Mouse (Mus musculus): ENCODE results near the gene D930048N14Rik. TPM values are rescaled to one million over a fixed set of nuclear protein-coding genes. Genes with fewer than 3 reads are reported as not detected.
A peak's percentile ranks its signal among the peaks of the same experiment; 100 is the strongest.
"Not testable (repeated sequence)": the region's sequence is repeated elsewhere in the genome, so short reads cannot be mapped to it uniquely, and the experiment has no call there.

Gene D930048N14Rik
- polyA plus RNA-seq, 1 experiment from 2014 or later, result 0.44 TPM

DNA sequence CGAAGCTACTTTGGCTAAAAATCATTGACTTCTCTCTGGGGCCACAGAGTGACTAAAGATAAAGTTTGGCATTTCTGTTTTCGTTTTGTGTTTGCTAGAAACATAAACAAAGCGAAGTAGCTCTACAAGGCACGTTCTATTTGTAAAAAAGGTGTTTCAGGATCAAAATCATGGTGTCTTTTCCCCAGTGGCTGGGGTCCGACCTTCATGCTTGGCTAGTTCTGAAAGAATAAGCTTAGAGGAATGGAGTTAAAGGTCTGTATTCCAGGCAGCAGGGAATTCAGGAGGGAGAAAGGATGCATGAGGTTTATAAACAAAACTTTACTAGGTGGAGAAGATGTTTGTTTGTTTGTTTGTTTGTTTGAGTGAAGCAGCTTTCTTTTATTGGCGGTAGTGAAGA, 38.6 kb downstream of the D930048N14Rik start:
- H3K9ac ChIP-seq (ENCODE audit: low read length), result peak overlapping the region; percentile 69
- H3K36me3 ChIP-seq (ENCODE audit: control insufficient read depth, insufficient read depth, low read length), result peaks cover 11% of the 10 kb centered on the region; the same call in 1 of the 2 replicates
- peak overlapping the region; percentile 66 for H3K4me3 ChIP-seq (ENCODE audit: low read depth, low read length)
- H3K4me2 ChIP-seq (ENCODE audit: low read length), result peak overlapping the region; percentile 53
- H3K4me1 ChIP-seq (ENCODE audit: control insufficient read depth, insufficient read depth, low read length), result peaks cover 6% of the 10 kb centered on the region
- 22% methylated on average over 6 of the region's 6 CpGs for WGBS
- ATAC-seq, result no peak
- no peak for DNase-seq (ENCODE audit: low spot score)
- H3K27ac ChIP-seq (ENCODE audit: low read depth, low read length), result peak overlapping the region; percentile 98
- H3K27me3 ChIP-seq (replicated peaks; ENCODE audit: control insufficient read depth, insufficient read depth, low read length), result no peaks in the 10 kb centered on the region
- H3K9me3 ChIP-seq (replicated peaks; ENCODE audit: control insufficient read depth, low read length), result no peaks in the 10 kb centered on the region

DNA sequence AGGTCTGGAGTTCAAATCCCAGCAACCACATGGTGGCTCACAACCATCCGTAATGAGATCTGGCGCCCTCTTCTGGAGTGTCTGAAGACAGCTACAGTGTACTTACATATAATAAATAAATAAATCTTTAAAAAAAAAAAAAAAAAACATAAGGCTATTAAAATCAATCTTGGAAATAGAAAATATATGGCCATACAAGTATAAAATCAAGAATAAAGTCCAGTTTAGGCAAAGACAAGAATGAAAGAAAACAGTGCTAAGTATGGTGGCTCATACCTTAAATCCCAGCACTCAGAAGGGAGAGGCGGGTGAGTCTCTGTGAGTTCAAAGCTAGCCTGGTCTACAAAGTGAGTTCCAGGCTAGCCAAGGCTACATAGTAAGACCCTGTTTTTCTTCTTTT, 39.8 kb downstream of the D930048N14Rik start:
- not testable (repeated sequence) for ATAC-seq; H3K36me3 ChIP-seq (ENCODE audit: control insufficient read depth, insufficient read depth, low read length); H3K9me3 ChIP-seq (replicated peaks; ENCODE audit: control insufficient read depth, low read length); H3K4me2 ChIP-seq (ENCODE audit: low read length); DNase-seq (ENCODE audit: low spot score); H3K4me3 ChIP-seq (ENCODE audit: low read depth, low read length); H3K27ac ChIP-seq (ENCODE audit: low read depth, low read length); H3K27me3 ChIP-seq (replicated peaks; ENCODE audit: control insufficient read depth, insufficient read depth, low read length); H3K4me1 ChIP-seq (ENCODE audit: control insufficient read depth, insufficient read depth, low read length); H3K9ac ChIP-seq (ENCODE audit: low read length)
- WGBS, result 93% methylated on average over 1 of the region's 3 CpGs

- Histone ChIP-seq H3K9ac (ENCODE audit: low read length) (no peak overlapping the region), H3K4me1 (ENCODE audit: control insufficient read depth, insufficient read depth, low read length) (no peaks in the 10 kb centered on the region), H3K4me3 (ENCODE audit: low read depth, low read length) (no peak overlapping the region), H3K4me2 (ENCODE audit: low read length) (no peak overlapping the region), H3K27me3 (replicated peaks; ENCODE audit: control insufficient read depth, insufficient read depth, low read length) (no peaks in the 10 kb centered on the region), H3K27ac (ENCODE audit: low read depth, low read length) (no peak overlapping the region), H3K36me3 (ENCODE audit: control insufficient read depth, insufficient read depth, low read length) (peaks cover 36% of the 10 kb centered on the region), H3K9me3 (replicated peaks; ENCODE audit: control insufficient read depth, low read length) (no peaks in the 10 kb centered on the region)
- DNase-seq (ENCODE audit: low spot score) (no peak), ATAC-seq (no peak)
- 96% methylated on average over 3 of the region's 3 CpGs for WGBS
Observed at GRCm38 (mm10) chr11:51694984-51695383, 44.2 kb downstream of the D930048N14Rik start.

DNA sequence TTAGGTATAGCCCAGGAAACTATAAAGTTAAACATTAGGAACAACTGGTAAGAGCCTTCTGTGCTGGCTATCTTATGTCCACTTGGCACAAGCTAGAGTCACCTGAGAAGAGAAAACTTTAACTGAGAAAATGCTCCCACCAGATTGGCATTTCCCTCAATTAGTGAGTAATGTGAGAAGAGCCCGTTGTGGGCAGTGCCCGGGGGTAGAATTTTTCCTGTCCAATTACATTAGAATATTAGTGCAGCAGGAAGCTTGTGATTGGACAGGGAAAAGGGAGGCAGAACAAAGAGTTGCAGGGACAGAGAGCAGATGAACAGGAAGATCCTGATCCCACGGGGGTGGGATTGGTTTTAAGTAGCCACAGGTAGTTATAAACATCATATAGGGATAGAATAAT, 52.1 kb downstream of the D930048N14Rik start:
- no peaks in the 10 kb centered on the region for H3K27me3 ChIP-seq (replicated peaks; ENCODE audit: control insufficient read depth, insufficient read depth, low read length)
- no peak overlapping the region for H3K4me3 ChIP-seq (ENCODE audit: low read depth, low read length)
- H3K4me2 ChIP-seq (ENCODE audit: low read length), result no peak overlapping the region
- H3K36me3 ChIP-seq (ENCODE audit: control insufficient read depth, insufficient read depth, low read length), result peaks cover 85% of the 10 kb centered on the region
- WGBS, result 62% methylated on average over 3 of the region's 3 CpGs
- no peaks in the 10 kb centered on the region for H3K4me1 ChIP-seq (ENCODE audit: control insufficient read depth, insufficient read depth, low read length)
- H3K9ac ChIP-seq (ENCODE audit: low read length), result no peak overlapping the region
- DNase-seq (ENCODE audit: low spot score) (no peak), ATAC-seq (no peak)
- no peaks in the 10 kb centered on the region for H3K9me3 ChIP-seq (replicated peaks; ENCODE audit: control insufficient read depth, low read length)
- H3K27ac ChIP-seq (ENCODE audit: low read depth, low read length), result no peak overlapping the region

- H3K4me1 ChIP-seq (ENCODE audit: control insufficient read depth, insufficient read depth, low read length), result no peaks in the 10 kb centered on the region
- H3K27me3 ChIP-seq (replicated peaks; ENCODE audit: control insufficient read depth, insufficient read depth, low read length), result no peaks in the 10 kb centered on the region
- H3K4me2 ChIP-seq (ENCODE audit: low read length), result no peak overlapping the region
- no peak for ATAC-seq
- peaks cover 85% of the 10 kb centered on the region for H3K36me3 ChIP-seq (ENCODE audit: control insufficient read depth, insufficient read depth, low read length)
- H3K27ac ChIP-seq (ENCODE audit: low read depth, low read length), result no peak overlapping the region
- no peak overlapping the region for H3K9ac ChIP-seq (ENCODE audit: low read length)
- no peak for DNase-seq (ENCODE audit: low spot score)
- H3K4me3 ChIP-seq (ENCODE audit: low read depth, low read length), result no peak overlapping the region
- WGBS, result 61% methylated on average over 10 of the region's 10 CpGs
- no peaks in the 10 kb centered on the region for H3K9me3 ChIP-seq (replicated peaks; ENCODE audit: control insufficient read depth, low read length)
Observed at GRCm38 (mm10) chr11:51703379-51703998, 52.7 kb downstream of the D930048N14Rik start.

DNA sequence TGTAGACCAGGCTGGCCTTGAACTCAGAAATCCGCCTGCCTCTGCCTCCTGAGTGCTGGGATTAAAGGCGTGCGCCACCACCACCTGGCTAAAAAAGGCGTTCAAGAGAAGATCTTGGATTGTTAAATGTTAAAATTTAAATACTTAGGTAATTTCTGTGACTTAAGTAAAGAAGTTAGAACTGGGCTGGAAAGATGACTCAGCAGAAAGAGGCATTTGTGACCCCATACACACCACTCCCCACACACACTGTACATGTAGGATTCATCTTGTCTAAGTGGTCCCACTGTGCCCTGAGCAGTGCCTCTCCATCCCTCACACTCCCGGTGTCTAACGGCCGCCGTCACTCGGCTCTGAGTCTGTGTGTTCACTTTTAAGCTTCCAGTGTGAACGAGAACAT, 55.7 kb downstream of the D930048N14Rik start:
- DNase-seq (ENCODE audit: low spot score) (no peak), ATAC-seq (no peak)
- no peaks in the 10 kb centered on the region for H3K4me1 ChIP-seq (ENCODE audit: control insufficient read depth, insufficient read depth, low read length)
- no peaks in the 10 kb centered on the region for H3K9me3 ChIP-seq (replicated peaks; ENCODE audit: control insufficient read depth, low read length)
- no peak overlapping the region for H3K4me2 ChIP-seq (ENCODE audit: low read length)
- H3K9ac ChIP-seq (ENCODE audit: low read length), result no peak overlapping the region
- H3K27ac ChIP-seq (ENCODE audit: low read depth, low read length), result no peak overlapping the region
- no peaks in the 10 kb centered on the region for H3K27me3 ChIP-seq (replicated peaks; ENCODE audit: control insufficient read depth, insufficient read depth, low read length)
- no peak overlapping the region for H3K4me3 ChIP-seq (ENCODE audit: low read depth, low read length)
- peaks cover 71% of the 10 kb centered on the region for H3K36me3 ChIP-seq (ENCODE audit: control insufficient read depth, insufficient read depth, low read length)
- 98% methylated on average over 10 of the region's 10 CpGs for WGBS

GRCm38 (mm10) chr11:51707080-51707479, 56.3 kb downstream of the D930048N14Rik start:
- no peak overlapping the region for H3K9ac ChIP-seq (ENCODE audit: low read length)
- H3K4me2 ChIP-seq (ENCODE audit: low read length), result no peak overlapping the region
- H3K27me3 ChIP-seq (replicated peaks; ENCODE audit: control insufficient read depth, insufficient read depth, low read length), result no peaks in the 10 kb centered on the region
- H3K27ac ChIP-seq (ENCODE audit: low read depth, low read length), result no peak overlapping the region
- DNase-seq (ENCODE audit: low spot score) (no peak), ATAC-seq (no peak)
- no peak overlapping the region for H3K4me3 ChIP-seq (ENCODE audit: low read depth, low read length)
- 96% methylated on average over 7 of the region's 13 CpGs for WGBS
- peaks cover 70% of the 10 kb centered on the region for H3K36me3 ChIP-seq (ENCODE audit: control insufficient read depth, insufficient read depth, low read length)
- no peaks in the 10 kb centered on the region for H3K4me1 ChIP-seq (ENCODE audit: control insufficient read depth, insufficient read depth, low read length)
- H3K9me3 ChIP-seq (replicated peaks; ENCODE audit: control insufficient read depth, low read length), result no peaks in the 10 kb centered on the region

Other genes with a start within 250 kb of the D930048N14Rik start
- gene Phykpl, start 66.2 kb upstream of the D930048N14Rik start, polyA plus RNA-seq (2014; fragmentation: Nextera tagmentation; extraction: Ambion mirVana), result 9.2 and 9.7 TPM in 2 replicates
- 545 and 644 TPM in 2 replicates for gene Hnrnpab, start 44.1 kb upstream of the D930048N14Rik start, polyA plus RNA-seq (2014; fragmentation: Nextera tagmentation; extraction: Ambion mirVana)
- 114 and 150 TPM in 2 replicates for gene Nhp2, start 31.2 kb upstream of the D930048N14Rik start, polyA plus RNA-seq (2014; fragmentation: Nextera tagmentation; extraction: Ambion mirVana)
- gene Rmnd5b, start 15.1 kb upstream of the D930048N14Rik start, polyA plus RNA-seq (2014; fragmentation: Nextera tagmentation; extraction: Ambion mirVana), result 77.0 and 86.4 TPM in 2 replicates
- gene N4bp3, start 112 bp upstream of the D930048N14Rik start, polyA plus RNA-seq (2014; fragmentation: Nextera tagmentation; extraction: Ambion mirVana), result 6.6 and 9.9 TPM in 2 replicates
- gene 0610009B22Rik, start 37.9 kb downstream of the D930048N14Rik start, polyA plus RNA-seq (2014; fragmentation: Nextera tagmentation; extraction: Ambion mirVana), result 97.8 and 108 TPM in 2 replicates
- gene Sec24a, start 112.7 kb downstream of the D930048N14Rik start, polyA plus RNA-seq (2014; fragmentation: Nextera tagmentation; extraction: Ambion mirVana), result 7.5 and 11.6 TPM in 2 replicates
- gene Sar1b, start 112.7 kb downstream of the D930048N14Rik start, polyA plus RNA-seq (2014; fragmentation: Nextera tagmentation; extraction: Ambion mirVana), result 179 and 184 TPM in 2 replicates
- gene Jade2, start 206.7 kb downstream of the D930048N14Rik start, polyA plus RNA-seq (2014; fragmentation: Nextera tagmentation; extraction: Ambion mirVana), result 0.20 and 0.23 TPM in 2 replicates